Mouse (Mus musculus) layer of hippocampus, adult 2 months (tissue): Measurements from ENCODE around the gene Commd9. TPM values are rescaled to one million over a fixed set of nuclear protein-coding genes. Genes with fewer than 3 reads are reported as not detected.

Experiments used
- DNase-seq, 2 experiments: peaks; one replicate each; pipeline ENCODE4 v3.0.0; 2022; ENCODE audit warnings: low spot score in 2 of 2
- H3K27ac ChIP-seq: fragments of 200-600 bp; 2 replicates; pipeline ENCODE4 v1.8.1; 2022
- H3K4me3 ChIP-seq: fragments of 200-600 bp; 2 replicates; pipeline ENCODE4 v1.8.1; 2022; ENCODE audit warnings: mild to moderate bottlenecking
- CTCF ChIP-seq: fragments of 200-600 bp; conservative IDR thresholded peaks from 2 replicates; pipeline ENCODE4 v1.8.1; 2022; ENCODE audit warnings: antibody characterized with exemption, mild to moderate bottlenecking, moderate library complexity
- total RNA-seq, 2 experiments: library from RNA; stranded (reverse); gene quantifications; 2 replicates each; pipeline ENCODE4 v1.2.3; 2021

Commd9 gene
- total RNA-seq, 2 experiments from 2014 or later = 32.8 to 39.3 TPM

- DNase-seq = no peak
- Histone ChIP-seq H3K27ac (no peak overlapping the region), H3K4me3 (no peak overlapping the region)
- TF ChIP-seq CTCF = no peak
Observed at GRCm38 (mm10) chr2:101891143-101891542, 5.1 kb downstream of the Commd9 start.

- H3K4me3 ChIP-seq = no peak overlapping the region
- TF ChIP-seq CTCF = no peak
- DNase-seq = no peak
- H3K27ac ChIP-seq = no peak overlapping the region
Observed at GRCm38 (mm10) chr2:101894126-101894525, 8.1 kb downstream of the Commd9 start.

GRCm38 (mm10) chr2:101896425-101897204 lies 10.6 kb downstream of the Commd9 start:
- Histone ChIP-seq H3K4me3 (no peak overlapping the region), H3K27ac (no peak overlapping the region)
- no peak for TF ChIP-seq CTCF
- DNase-seq = no peak

GRCm38 (mm10) chr2:101902196-101902595 lies 16.1 kb downstream of the Commd9 start:
- Histone ChIP-seq H3K27ac (no peak overlapping the region), H3K4me3 (no peak overlapping the region)
- no peak for TF ChIP-seq CTCF
- DNase-seq = no peak

- TF ChIP-seq CTCF = peak; percentile 90
- DNase-seq = peak; percentile 85
- Histone ChIP-seq H3K4me3 (no peak overlapping the region), H3K27ac (peak overlapping the region; percentile 61)
Observed at GRCm38 (mm10) chr2:101905534-101906378, 19.7 kb downstream of the Commd9 start.

GRCm38 (mm10) chr2:101906379-101906690 lies 20.3 kb downstream of the Commd9 start:
- Histone ChIP-seq H3K27ac (peak overlapping the region; percentile 61; the same call in 1 of the 2 replicates), H3K4me3 (no peak overlapping the region)
- no peak for TF ChIP-seq CTCF
- no peak for DNase-seq

- Histone ChIP-seq H3K27ac (peak overlapping the region; percentile 82), H3K4me3 (no peak overlapping the region)
- DNase-seq = peak in 1 of 2 experiments; percentile 19
- no peak for TF ChIP-seq CTCF
Observed at GRCm38 (mm10) chr2:101907386-101908022, 21.5 kb downstream of the Commd9 start.

- Histone ChIP-seq H3K27ac (no peak overlapping the region), H3K4me3 (no peak overlapping the region)
- no peak for TF ChIP-seq CTCF
- no peak for DNase-seq
Observed at GRCm38 (mm10) chr2:101908773-101909172, 22.7 kb downstream of the Commd9 start.

- no peak overlapping the region for H3K27ac ChIP-seq
- no peak overlapping the region for H3K4me3 ChIP-seq
- DNase-seq = no peak
- no peak for TF ChIP-seq CTCF
Observed at GRCm38 (mm10) chr2:101909326-101910080, 23.5 kb downstream of the Commd9 start.

- H3K4me3 ChIP-seq = no peak overlapping the region
- no peak overlapping the region for H3K27ac ChIP-seq
- TF ChIP-seq CTCF = no peak
- DNase-seq = no peak
Observed at GRCm38 (mm10) chr2:101918518-101918917, 32.5 kb downstream of the Commd9 start.

GRCm38 (mm10) chr2:101920136-101920554 lies 34.1 kb downstream of the Commd9 start:
- peak overlapping the region; percentile 28; the same call in 1 of the 2 replicates for H3K27ac ChIP-seq
- TF ChIP-seq CTCF = 0 out of 2 replicates have a peak, but pooled peaks have one; percentile 3
- H3K4me3 ChIP-seq = no peak overlapping the region
- no peak for DNase-seq

GRCm38 (mm10) chr2:101922302-101922701 lies 36.3 kb downstream of the Commd9 start:
- H3K27ac ChIP-seq = no peak overlapping the region
- no peak overlapping the region for H3K4me3 ChIP-seq
- DNase-seq = no peak
- no peak for TF ChIP-seq CTCF

GRCm38 (mm10) chr2:101923181-101923580 lies 37.1 kb downstream of the Commd9 start:
- no peak for DNase-seq
- Histone ChIP-seq H3K4me3 (no peak overlapping the region), H3K27ac (no peak overlapping the region)
- TF ChIP-seq CTCF = no peak
